Comparison of ENCODE assay signal across 24 mouse cellular contexts in genomic region chr8:84261098-84261497, GRCm38 (mm10).
"Had no signal": no experiment of that assay in that cellular context is flagged by ENCODE, and none has a peak within 500 bp of the region (broad histone marks: within the 10 kb centered on the region; RNA-seq: fewer than 3 reads in every experiment).

No protein-coding gene starts in this region.

- DNase-seq: forebrain, postnatal 0 days; gastrocnemius, postnatal 10 days; gastrocnemius, postnatal 25 days; heart, adult 11 months; heart, adult 2 months; heart, postnatal 14 days; heart, postnatal 36 days; kidney, adult 11 months; kidney, adult 2 months; kidney, adult 9 months; kidney, postnatal 14 days; kidney, postnatal 36 days; layer of hippocampus, postnatal 36 days; left cerebral cortex, postnatal 4 days had no signal

- H3K4me3 ChIP-seq: heart, adult 2 months; heart, embryonic 13.5 days; heart, embryonic 15.5 days; hindbrain, embryonic 13.5 days; hindbrain, embryonic 15.5 days; kidney, embryonic 15.5 days; limb, embryonic 13.5 days; limb, embryonic 15.5 days; liver, embryonic 12.5 days had no signal

- H3K27ac ChIP-seq: heart, adult 2 months; heart, embryonic 13.5 days; heart, embryonic 15.5 days; hindbrain, embryonic 13.5 days; hindbrain, embryonic 15.5 days; hindbrain, postnatal 0 days; kidney, embryonic 15.5 days; kidney, postnatal 0 days; limb, embryonic 13.5 days; limb, embryonic 15.5 days; liver, embryonic 12.5 days had no signal
